ENCODE assay signal across 9 mouse cellular contexts in genomic region chr6:48568036-48568984, GRCm38 (mm10). TPM values are rescaled to one million over a fixed set of nuclear protein-coding genes. Genes with fewer than 3 reads are reported as not detected.
DNase-seq lines count a peak whose midpoint lies in the region.
"Had no signal": no experiment of that assay in that cellular context is flagged by ENCODE, and none has a peak within 500 bp of the region (broad histone marks: within the 10 kb centered on the region; RNA-seq: fewer than 3 reads in every experiment).

No protein-coding gene starts in this region.

- H3K27me3 ChIP-seq in limb, embryonic 10.5 days (ENCODE audit: low read depth, poor library complexity, severe bottlenecking): no peaks in the 10 kb centered on the region
- H3K27me3 ChIP-seq: neural tube, embryonic 12.5 days had no signal

- intact Hi-C loops in heart, postnatal 10 days (cut with DNase I): no loop called here

- no peak overlapping the region for H3K4me3 ChIP-seq in limb, embryonic 10.5 days
- H3K4me3 ChIP-seq: neural tube, embryonic 12.5 days had no signal

- DNase-seq in retina, adult 2 months (ENCODE audit: low read depth, low spot score): peak; percentile 79
- DNase-seq in retina, embryonic 14.5 days (ENCODE audit: low spot score): no peak
- DNase-seq in cerebellum, postnatal 25 days: peak; percentile 65 to 71
- peak; percentile 74 for DNase-seq in heart, postnatal 10 days
- DNase-seq in limb, embryonic 10.5 days (ENCODE audit: low spot score): no peak
- DNase-seq in urinary bladder, postnatal 25 days (ENCODE audit: low spot score): peak; percentile 24
- DNase-seq in right cerebral cortex, adult 18-20 months: no peak
- DNase-seq in layer of hippocampus, adult 8-10 months (ENCODE audit: low spot score in 2 of 2): no peak

- no peaks in the 10 kb centered on the region for H3K9me3 ChIP-seq in limb, embryonic 10.5 days (replicated peaks)
- H3K9me3 ChIP-seq: neural tube, embryonic 12.5 days had no signal

- peaks cover 21% of the 10 kb centered on the region for H3K4me1 ChIP-seq in limb, embryonic 10.5 days

- H3K27ac ChIP-seq in limb, embryonic 10.5 days: peak overlapping the region; percentile 15; the same call in 1 of the 2 replicates
- H3K27ac ChIP-seq: neural tube, embryonic 12.5 days had no signal

- peaks cover 42% of the 10 kb centered on the region for H3K36me3 ChIP-seq in limb, embryonic 10.5 days

- 92% methylated on average over 21 of the region's 21 CpGs for WGBS in limb, embryonic 10.5 days

RNA-seq across cellular contexts. Expression of gene Rarres2, which starts 4.3 kb away (rescaled TPM):
- total RNA-seq in heart, postnatal 10 days (2021): 100 to 1,000 TPM in 1 of 2 experiments, 10 to 100 TPM in 1; 86.7 to 106 TPM
- polyA plus RNA-seq in limb, embryonic 10.5 days (2016; fragmentation: Nextera tagmentation; extraction: Ambion mirVana): 6.1 and 7.3 TPM in 2 replicates
- 10 to 100 TPM; 16.6 to 32.1 (median 21.9) TPM for total RNA-seq in layer of hippocampus, adult 8-10 months (2022)

RNA-seq across cellular contexts. Expression of gene Lrrc61, which starts 13.7 kb away (rescaled TPM):
- 10 to 100 TPM; 12.4 to 16.7 TPM for total RNA-seq in heart, postnatal 10 days (2021)
- polyA plus RNA-seq in limb, embryonic 10.5 days (2016; fragmentation: Nextera tagmentation; extraction: Ambion mirVana): 13.1 and 17.2 TPM in 2 replicates
- 10 to 100 TPM; 33.0 to 38.0 (median 35.2) TPM for total RNA-seq in layer of hippocampus, adult 8-10 months (2022)

RNA-seq across cellular contexts. Expression of gene Gm45021, which starts 21.1 kb away (rescaled TPM):
- total RNA-seq in heart, postnatal 10 days (2021): not detected
- not detected in 2 replicates for polyA plus RNA-seq in limb, embryonic 10.5 days (2016; fragmentation: Nextera tagmentation; extraction: Ambion mirVana)
- not detected for total RNA-seq in layer of hippocampus, adult 8-10 months (2022)
- polyA plus RNA-seq: neural tube, embryonic 12.5 days had no signal

RNA-seq across cellular contexts. Expression of gene Repin1, which starts 25.4 kb away (rescaled TPM):
- 10 to 100 TPM; 24.3 to 27.7 TPM for total RNA-seq in heart, postnatal 10 days (2021)
- 53.1 and 57.3 TPM in 2 replicates for polyA plus RNA-seq in limb, embryonic 10.5 days (2016; fragmentation: Nextera tagmentation; extraction: Ambion mirVana)
- total RNA-seq in layer of hippocampus, adult 8-10 months (2022): 10 to 100 TPM; 46.3 to 57.9 (median 53.6) TPM

RNA-seq across cellular contexts. Expression of gene Gm44965, which starts 25.4 kb away (rescaled TPM):
- total RNA-seq in heart, postnatal 10 days (2021): 1 to 10 TPM in 1 of 2 experiments, not detected in 1; 5.4 TPM
- polyA plus RNA-seq in limb, embryonic 10.5 days (2016; fragmentation: Nextera tagmentation; extraction: Ambion mirVana): not detected in 2 replicates
- 10 to 100 TPM in 1 of 4 experiments, 1 to 10 TPM in 1, not detected in 2; 1.2 to 10.6 TPM for total RNA-seq in layer of hippocampus, adult 8-10 months (2022)
- polyA plus RNA-seq: neural tube, embryonic 12.5 days had no signal

Comparison
In these comparisons a context has a peak if more than half of its experiments do, and no peak if none do; other contexts are left out.
1. DNase-seq: peak in retina, adult 2 months (single experiment), cerebellum, postnatal 25 days (2 of 2), heart, postnatal 10 days (2 of 2) and urinary bladder, postnatal 25 days (single experiment); none in retina, embryonic 14.5 days (single experiment), limb, embryonic 10.5 days (single experiment), right cerebral cortex, adult 18-20 months (single experiment) and layer of hippocampus, adult 8-10 months (0 of 2).